Mouse (Mus musculus) hindbrain, embryonic 11.5 days (tissue): Measurements from ENCODE around the gene Mmp2. TPM values are rescaled to one million over a fixed set of nuclear protein-coding genes. Genes with fewer than 3 reads are reported as not detected.
A peak's percentile ranks its signal among the peaks of the same experiment; 100 is the strongest.
"Not testable (repeated sequence)": the region's sequence is repeated elsewhere in the genome, so short reads cannot be mapped to it uniquely, and the experiment has no call there.

Source experiments
- ATAC-seq: fragments of 200-750 bp; cut with Nextera tagmentation; 2 replicates; pipeline ENCODE4 v1.8.0; 2017; ENCODE audit warnings: mild to moderate bottlenecking, moderate TSS enrichment, moderate library complexity; ENCODE audit not compliant: low FRiP score
- DNase-seq: peaks from one replicate; pipeline ENCODE4 v3.0.0-alpha.2; 2015; ENCODE audit warnings: low spot score
- H3K27ac ChIP-seq: fragments of 300-500 bp; sonication (generic); 2 replicates; pipeline ENCODE4 v1.5.1; 2014; ENCODE audit warnings: mild to moderate bottlenecking, low read depth, low read length
- H3K27me3 ChIP-seq: fragments of 300-500 bp; sonication (generic); 2 replicates; pipeline ENCODE4 v1.6.1; 2014; ENCODE audit warnings: mild to moderate bottlenecking, low read length, moderate library complexity, mixed read lengths; ENCODE audit not compliant: control insufficient read depth, insufficient read depth
- H3K36me3 ChIP-seq: fragments of 300-500 bp; sonication (generic); 2 replicates; pipeline ENCODE4 v1.6.1; 2014; ENCODE audit warnings: mild to moderate bottlenecking, low read length, moderate library complexity, mixed read lengths; ENCODE audit not compliant: control insufficient read depth, insufficient read depth
- H3K4me1 ChIP-seq: fragments of 300-500 bp; sonication (generic); replicated peaks from 2 replicates; pipeline ENCODE4 v1.6.1; 2014; ENCODE audit warnings: low read length, mixed read lengths; ENCODE audit not compliant: control insufficient read depth, insufficient read depth
- H3K4me2 ChIP-seq: fragments of 300-500 bp; sonication (generic); replicated peaks from 2 replicates; pipeline ENCODE4 v1.6.1; 2014; ENCODE audit warnings: mild to moderate bottlenecking, low read depth, low read length
- H3K4me3 ChIP-seq: fragments of 300-500 bp; sonication (generic); 2 replicates; pipeline ENCODE4 v1.5.1; 2014; ENCODE audit warnings: low read depth, low read length
- H3K9ac ChIP-seq: fragments of 300-500 bp; sonication (generic); 2 replicates; pipeline ENCODE4 v1.6.1; 2014; ENCODE audit warnings: low read depth, low read length
- H3K9me3 ChIP-seq: fragments of 300-500 bp; sonication (generic); 2 replicates; pipeline ENCODE4 v1.6.1; 2016; ENCODE audit warnings: low read length; ENCODE audit not compliant: control insufficient read depth
- WGBS: fragments of 180-500 bp; shearing (Covaris S2); extraction: QIAGEN DNeasy Blood & Tissue Kit; methylation state at CpG from one replicate; pipeline ENCODE4 v1.1.7; 2014; 5-methylcytosine and 5-hydroxymethylcytosine counted together
- polyA plus RNA-seq: library from polyadenylated mRNA; unstranded; fragments of >200 nt; fragmentation: Nextera tagmentation; extraction: Ambion mirVana; gene quantifications from 2 replicates; pipeline ENCODE4 v1.2.1, GENCODE M21; 2014

Mmp2 gene
- 73.7 and 80.9 TPM in 2 replicates for polyA plus RNA-seq

GRCm38 (mm10) chr8:92827243-92828034 is at the start of gene Mmp2:
Gene Mmp2, plus strand, starts transcription at chr8:92827291.
- Histone ChIP-seq H3K4me3 (peak within 1 kb of the TSS; percentile 48), H3K27ac (peak within 1 kb of the TSS; percentile 30; the same call in 1 of the 2 replicates), H3K36me3 (no peaks in the 10 kb centered on the region), H3K4me2 (peak within 1 kb of the TSS; percentile 84), H3K9ac (peak within 1 kb of the TSS; percentile 67), H3K9me3 (no peaks in the 10 kb centered on the region), H3K4me1 (no peaks in the 10 kb centered on the region), H3K27me3 (0 out of 2 replicates have a peak, but pooled peaks cover 2% of the 10 kb centered on the region)
- ATAC-seq (peak; percentile 78), DNase-seq (peak; percentile 66)
- WGBS: under 1% methylated on average over 37 of the region's 37 CpGs

GRCm38 (mm10) chr8:92780976-92781375 is 46.1 kb upstream of the Mmp2 start:
- Histone ChIP-seq H3K4me1 (no peaks in the 10 kb centered on the region), H3K36me3 (no peaks in the 10 kb centered on the region), H3K27me3 (no peaks in the 10 kb centered on the region), H3K27ac (no peak overlapping the region), H3K4me2 (no peak overlapping the region), H3K4me3 (no peak overlapping the region), H3K9me3 (no peaks in the 10 kb centered on the region), H3K9ac (no peak overlapping the region)
- DNase-seq (no peak), ATAC-seq (no peak)
- WGBS: 84% methylated on average over 3 of the region's 3 CpGs

- 67% methylated on average over 3 of the region's 3 CpGs for WGBS
- Histone ChIP-seq H3K9ac (no peak overlapping the region), H3K27ac (no peak overlapping the region), H3K36me3 (no peaks in the 10 kb centered on the region), H3K4me1 (no peaks in the 10 kb centered on the region), H3K9me3 (no peaks in the 10 kb centered on the region), H3K4me2 (no peak overlapping the region), H3K27me3 (no peaks in the 10 kb centered on the region), H3K4me3 (no peak overlapping the region)
- no peak for DNase-seq
- no peak for ATAC-seq
Measured at GRCm38 (mm10) chr8:92783906-92784610, 43.0 kb upstream of the Mmp2 start.

GRCm38 (mm10) chr8:92790835-92791234 is 36.3 kb upstream of the Mmp2 start:
- H3K4me3 ChIP-seq: no peak overlapping the region
- no peak for ATAC-seq
- no peaks in the 10 kb centered on the region for H3K4me1 ChIP-seq
- H3K27ac ChIP-seq: no peak overlapping the region
- no peak overlapping the region for H3K9ac ChIP-seq
- 81% methylated on average over 3 of the region's 3 CpGs for WGBS
- H3K27me3 ChIP-seq: no peaks in the 10 kb centered on the region
- no peaks in the 10 kb centered on the region for H3K36me3 ChIP-seq
- DNase-seq: no peak
- no peak overlapping the region for H3K4me2 ChIP-seq
- no peaks in the 10 kb centered on the region for H3K9me3 ChIP-seq

- ATAC-seq, H3K9ac ChIP-seq, H3K9me3 ChIP-seq, H3K4me2 ChIP-seq, H3K4me1 ChIP-seq, H3K36me3 ChIP-seq, H3K27me3 ChIP-seq, DNase-seq, H3K4me3 ChIP-seq, H3K27ac ChIP-seq: not testable (repeated sequence)
- 69% methylated on average over 2 of the region's 2 CpGs for whole genome bisulfite sequencing
Measured at GRCm38 (mm10) chr8:92791999-92792398, 35.1 kb upstream of the Mmp2 start.

GRCm38 (mm10) chr8:92793852-92794580 is 33.1 kb upstream of the Mmp2 start:
- H3K4me2 ChIP-seq: no peak overlapping the region
- 82% methylated on average over 14 of the region's 14 CpGs for WGBS
- no peaks in the 10 kb centered on the region for H3K9me3 ChIP-seq
- no peak overlapping the region for H3K4me3 ChIP-seq
- no peak for DNase-seq
- H3K27me3 ChIP-seq: no peaks in the 10 kb centered on the region
- ATAC-seq: no peak
- H3K4me1 ChIP-seq: no peaks in the 10 kb centered on the region
- no peaks in the 10 kb centered on the region for H3K36me3 ChIP-seq
- no peak overlapping the region for H3K9ac ChIP-seq
- H3K27ac ChIP-seq: no peak overlapping the region

GRCm38 (mm10) chr8:92797527-92797931 is 29.6 kb upstream of the Mmp2 start:
- 73% methylated on average over 7 of the region's 7 CpGs for WGBS
- Histone ChIP-seq H3K9me3 (no peaks in the 10 kb centered on the region), H3K4me1 (no peaks in the 10 kb centered on the region), H3K27me3 (no peaks in the 10 kb centered on the region), H3K9ac (no peak overlapping the region), H3K36me3 (no peaks in the 10 kb centered on the region), H3K27ac (no peak overlapping the region), H3K4me2 (no peak overlapping the region), H3K4me3 (no peak overlapping the region)
- DNase-seq (peak; percentile 12), ATAC-seq (no peak)

GRCm38 (mm10) chr8:92799406-92799805 is 27.7 kb upstream of the Mmp2 start:
- Histone ChIP-seq H3K4me2 (no peak overlapping the region), H3K36me3 (no peaks in the 10 kb centered on the region), H3K4me1 (no peaks in the 10 kb centered on the region), H3K4me3 (no peak overlapping the region), H3K27me3 (no peaks in the 10 kb centered on the region), H3K9me3 (no peaks in the 10 kb centered on the region), H3K9ac (no peak overlapping the region), H3K27ac (no peak overlapping the region)
- WGBS: 92% methylated on average over 11 of the region's 11 CpGs
- no peak for ATAC-seq
- DNase-seq: no peak
